Mouse (Mus musculus) forebrain, embryonic 14.5 days (tissue): Measurements from ENCODE around the gene Cacna1b. TPM values are rescaled to one million over a fixed set of nuclear protein-coding genes. Genes with fewer than 3 reads are reported as not detected.

ENCODE experiments used
- ATAC-seq: fragments of 200-750 bp; cut with Nextera tagmentation; 2 replicates; pipeline ENCODE4 v1.8.0; 2017; ENCODE audit warnings: mild to moderate bottlenecking, moderate library complexity
- DNase-seq: peaks from one replicate; pipeline ENCODE4 v3.0.0-alpha.2; 2015; ENCODE audit warnings: low spot score
- H3K27ac ChIP-seq: fragments of 300-500 bp; sonication (generic); 2 replicates; pipeline ENCODE4 v1.5.1; 2014; ENCODE audit warnings: low read depth, mild to moderate bottlenecking, control low read depth, low read length, moderate library complexity
- H3K27me3 ChIP-seq: fragments of 300-500 bp; sonication (generic); replicated peaks from 2 replicates; pipeline ENCODE4 v1.6.1; 2014; ENCODE audit warnings: low read length, control low read depth, mixed read lengths; ENCODE audit not compliant: control insufficient read depth, insufficient read depth
- H3K36me3 ChIP-seq: fragments of 300-500 bp; sonication (generic); 2 replicates; pipeline ENCODE4 v1.6.1; 2014; ENCODE audit warnings: low read length, control low read depth; ENCODE audit not compliant: control insufficient read depth, insufficient read depth
- H3K4me1 ChIP-seq: fragments of 300-500 bp; sonication (generic); 2 replicates; pipeline ENCODE4 v1.6.1; 2014; ENCODE audit warnings: antibody characterized with exemption, low read length, control low read depth; ENCODE audit not compliant: control insufficient read depth, insufficient read depth
- H3K4me2 ChIP-seq: fragments of 300-500 bp; sonication (generic); 2 replicates; pipeline ENCODE4 v1.6.1; 2014; ENCODE audit warnings: mild to moderate bottlenecking, control low read depth, low read length
- H3K4me3 ChIP-seq: fragments of 300-500 bp; sonication (generic); 2 replicates; pipeline ENCODE4 v1.5.1; 2014; ENCODE audit warnings: low read depth, low read length, control low read depth
- H3K9ac ChIP-seq: fragments of 300-500 bp; sonication (generic); 2 replicates; pipeline ENCODE4 v1.6.1; 2014; ENCODE audit warnings: mild to moderate bottlenecking, low read length, control low read depth, moderate library complexity
- H3K9me3 ChIP-seq: fragments of 300-500 bp; sonication (generic); replicated peaks from 2 replicates; pipeline ENCODE4 v1.6.1; 2016; ENCODE audit warnings: low read length, control low read depth, mixed read lengths; ENCODE audit not compliant: control insufficient read depth
- WGBS: fragments of 180-500 bp; shearing (Covaris S2); extraction: QIAGEN DNeasy Blood & Tissue Kit; methylation state at CpG from one replicate; pipeline ENCODE4 v1.1.7; 2014; 5-methylcytosine and 5-hydroxymethylcytosine counted together
- polyA plus RNA-seq: library from polyadenylated mRNA; unstranded; fragments of >200 nt; fragmentation: Nextera tagmentation; extraction: Ambion mirVana; gene quantifications from 2 replicates; pipeline ENCODE4 v1.2.1, GENCODE M21; 2014

The Cacna1b gene
- polyA plus RNA-seq, 1 experiment from 2014 or later = 3.6 TPM

DNA sequence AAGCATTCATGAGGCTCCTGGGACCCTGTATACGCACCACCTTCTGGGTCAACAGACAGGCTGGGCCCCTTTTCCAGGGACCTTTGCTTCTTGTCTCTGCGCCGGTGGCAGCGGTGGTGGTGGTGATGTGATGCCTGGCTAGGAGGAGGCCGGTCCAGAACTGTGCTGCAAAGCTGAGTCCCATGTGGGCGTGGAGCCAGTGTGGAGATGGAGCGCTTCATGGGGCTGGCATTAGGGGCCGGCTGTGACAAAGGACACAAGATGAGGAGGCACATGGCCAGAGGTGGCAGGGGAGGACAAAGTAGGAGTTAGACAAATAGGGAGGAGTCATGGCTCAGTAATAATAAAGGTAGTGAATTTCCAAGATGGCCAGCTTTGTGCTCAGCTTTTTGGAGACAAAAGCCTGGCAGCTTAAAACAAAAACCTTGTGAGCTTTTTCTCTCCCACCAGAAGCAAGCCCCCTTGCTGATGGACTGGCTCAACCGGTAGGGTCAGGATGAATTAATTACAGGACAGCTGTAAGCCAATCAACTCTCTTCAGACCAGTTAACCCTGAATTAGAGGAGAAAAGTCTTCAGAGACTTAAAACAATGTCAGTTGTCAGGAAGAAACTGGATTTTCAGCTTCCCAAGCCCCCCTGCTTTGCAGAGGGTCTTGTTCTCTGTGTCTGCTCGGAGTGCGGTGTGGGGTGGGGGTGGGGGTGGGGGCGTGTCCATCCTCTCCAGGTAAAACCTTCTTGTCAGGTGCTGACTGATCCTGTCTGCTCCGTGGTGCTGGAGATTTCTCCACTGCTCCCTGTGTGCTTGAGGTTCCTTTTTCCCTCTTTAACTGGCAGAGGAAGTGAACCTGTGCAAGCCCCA, 154.8 kb downstream of the Cacna1b start:
- H3K36me3 ChIP-seq = peaks cover 22% of the 10 kb centered on the region; the same call in 1 of the 2 replicates
- ATAC-seq (peak; percentile 58; the same call in 1 of the 2 replicates), DNase-seq (peak; percentile 28)
- no peak overlapping the region for H3K4me3 ChIP-seq
- no peaks in the 10 kb centered on the region for H3K9me3 ChIP-seq
- 18% methylated on average over 13 of the region's 13 CpGs for WGBS
- H3K27me3 ChIP-seq = 0 out of 2 replicates have a peak, but pooled peaks cover 2% of the 10 kb centered on the region
- H3K4me1 ChIP-seq = no peaks in the 10 kb centered on the region
- H3K27ac ChIP-seq = no peak overlapping the region
- no peak overlapping the region for H3K9ac ChIP-seq
- H3K4me2 ChIP-seq = no peak overlapping the region

DNA sequence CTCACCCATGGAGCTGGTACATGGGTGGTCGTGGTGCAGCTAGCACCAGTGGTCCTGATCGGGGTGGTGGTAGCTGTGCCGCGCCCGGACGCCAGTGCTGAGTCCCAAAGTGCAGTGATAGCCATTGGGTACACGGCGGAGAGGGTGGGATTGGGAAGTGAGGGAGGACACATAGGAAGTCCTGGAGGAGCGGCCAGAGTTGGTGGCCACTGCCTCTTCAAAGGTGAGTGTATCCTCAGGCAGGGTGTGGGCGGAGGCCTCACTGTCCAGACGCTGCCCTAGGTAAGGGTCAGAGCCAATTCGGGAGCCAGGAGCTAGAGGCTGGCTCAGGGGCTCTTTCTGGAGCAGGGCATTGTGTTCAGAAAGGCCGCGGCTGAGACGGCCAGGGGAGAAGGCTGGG, 156.4 kb downstream of the Cacna1b start:
- DNase-seq (no peak), ATAC-seq (no peak)
- no peak overlapping the region for H3K4me2 ChIP-seq
- H3K27ac ChIP-seq = no peak overlapping the region
- no peaks in the 10 kb centered on the region for H3K9me3 ChIP-seq
- H3K9ac ChIP-seq = no peak overlapping the region
- no peak overlapping the region for H3K4me3 ChIP-seq
- H3K36me3 ChIP-seq = peaks cover 19% of the 10 kb centered on the region; the same call in 1 of the 2 replicates
- WGBS = 84% methylated on average over 15 of the region's 15 CpGs
- no peaks in the 10 kb centered on the region for H3K4me1 ChIP-seq
- 0 out of 2 replicates have a peak, but pooled peaks cover 2% of the 10 kb centered on the region for H3K27me3 ChIP-seq

DNA sequence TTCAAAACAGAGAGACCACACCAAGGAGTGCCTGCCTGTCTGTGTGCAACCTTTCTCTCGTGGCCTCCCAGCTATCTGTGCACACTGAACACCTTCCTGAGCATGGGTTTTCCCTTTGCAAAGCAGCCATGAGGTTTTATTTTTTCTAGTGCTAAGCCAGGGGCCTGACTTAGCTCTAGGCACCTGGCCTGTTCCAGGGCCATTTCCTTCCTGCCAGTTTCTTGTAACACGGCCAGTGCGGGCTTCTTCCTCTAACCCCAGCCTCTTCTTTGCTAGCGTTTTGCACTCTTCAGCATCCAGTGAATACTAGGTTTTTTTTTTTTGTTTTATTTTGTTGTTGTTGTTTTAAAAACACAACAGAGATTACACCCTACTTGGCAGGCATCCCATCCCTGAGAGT, 157.9 kb downstream of the Cacna1b start:
- no peak overlapping the region for H3K9ac ChIP-seq
- 0 out of 2 replicates have a peak, but pooled peaks cover 2% of the 10 kb centered on the region for H3K27me3 ChIP-seq
- peaks cover 19% of the 10 kb centered on the region; the same call in 1 of the 2 replicates for H3K36me3 ChIP-seq
- no peak overlapping the region for H3K27ac ChIP-seq
- WGBS = 86% methylated on average over 4 of the region's 4 CpGs
- ATAC-seq (no peak), DNase-seq (no peak)
- H3K4me1 ChIP-seq = no peaks in the 10 kb centered on the region
- H3K4me3 ChIP-seq = no peak overlapping the region
- H3K9me3 ChIP-seq = no peaks in the 10 kb centered on the region
- H3K4me2 ChIP-seq = no peak overlapping the region

DNA sequence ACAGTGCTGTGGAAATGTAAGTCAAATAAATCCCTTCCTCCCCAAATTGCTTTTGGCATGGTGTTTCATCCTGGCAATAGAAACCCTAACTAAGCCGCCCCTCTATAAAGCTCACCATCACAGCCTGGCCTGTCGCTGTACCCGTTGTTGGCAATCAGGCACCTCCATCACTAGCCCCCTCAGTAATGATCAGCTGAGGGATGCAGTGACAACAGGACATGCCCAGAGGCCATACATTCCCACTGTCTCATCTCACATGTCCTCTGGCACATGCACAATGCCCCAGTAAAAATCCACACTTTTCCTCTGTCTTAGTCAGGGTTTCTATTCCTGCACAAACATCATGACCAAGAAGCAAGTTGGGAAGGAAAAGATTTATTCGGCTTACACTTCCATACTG, 173.5 kb downstream of the Cacna1b start:
- Histone ChIP-seq H3K9me3 (0 out of 2 replicates have a peak, but pooled peaks cover 3% of the 10 kb centered on the region), H3K36me3 (no peaks in the 10 kb centered on the region), H3K4me3 (no peak overlapping the region), H3K27me3 (no peaks in the 10 kb centered on the region), H3K9ac (no peak overlapping the region), H3K4me2 (no peak overlapping the region), H3K4me1 (no peaks in the 10 kb centered on the region), H3K27ac (no peak overlapping the region)
- ATAC-seq (no peak), DNase-seq (no peak)
- WGBS = 91% methylated on average over 4 of the region's 4 CpGs

DNA sequence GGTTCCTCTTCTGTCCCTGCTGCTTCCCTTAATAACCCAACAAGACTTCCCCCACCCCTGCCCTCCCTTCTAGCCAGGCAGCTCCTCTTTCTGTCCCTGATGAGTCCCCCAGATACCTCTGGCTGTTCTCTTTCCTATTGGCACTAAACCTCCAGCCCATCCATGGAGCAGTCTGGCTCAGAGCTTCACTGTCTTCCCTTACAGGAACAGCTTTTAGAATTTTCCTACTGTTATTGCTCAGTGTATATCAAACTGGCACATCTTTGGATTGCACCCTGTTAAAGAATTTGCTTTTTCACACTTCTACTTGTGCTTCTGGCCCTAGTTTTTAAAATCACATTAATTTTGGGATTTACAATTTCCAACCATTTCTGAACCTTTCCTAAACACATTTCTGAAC, 175.0 kb downstream of the Cacna1b start:
- no peak overlapping the region for H3K4me2 ChIP-seq
- H3K27me3 ChIP-seq = no peaks in the 10 kb centered on the region
- no peak for DNase-seq
- no peaks in the 10 kb centered on the region for H3K36me3 ChIP-seq
- H3K27ac ChIP-seq = no peak overlapping the region
- no peak overlapping the region for H3K4me3 ChIP-seq
- no peak for ATAC-seq
- no peak overlapping the region for H3K9ac ChIP-seq
- H3K4me1 ChIP-seq = no peaks in the 10 kb centered on the region
- 0 out of 2 replicates have a peak, but pooled peaks cover 3% of the 10 kb centered on the region for H3K9me3 ChIP-seq

DNA sequence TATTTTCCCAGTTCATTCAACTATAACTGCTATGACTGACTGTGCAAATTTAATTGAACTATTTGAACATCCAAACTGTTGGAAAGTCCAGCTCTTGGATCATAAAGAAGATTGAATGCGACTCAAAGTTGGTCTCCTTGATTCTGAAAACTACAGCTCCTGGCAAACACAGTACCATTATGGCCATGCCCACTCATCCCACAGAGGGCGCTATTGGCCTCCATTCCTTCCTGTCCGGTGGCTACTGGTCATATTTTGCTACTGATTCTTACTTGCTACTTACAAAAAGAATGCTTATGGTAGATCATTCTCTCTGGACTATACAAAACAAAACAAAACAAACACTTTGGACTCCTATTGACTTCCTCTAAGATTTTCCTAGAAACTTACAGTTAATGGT, 188.3 kb downstream of the Cacna1b start:
- H3K9ac ChIP-seq = no peak overlapping the region
- H3K4me2 ChIP-seq = no peak overlapping the region
- H3K36me3 ChIP-seq = no peaks in the 10 kb centered on the region
- peak; percentile 42 for DNase-seq
- H3K27me3 ChIP-seq = no peaks in the 10 kb centered on the region
- H3K9me3 ChIP-seq = no peaks in the 10 kb centered on the region
- H3K4me1 ChIP-seq = no peaks in the 10 kb centered on the region
- ATAC-seq = no peak
- H3K27ac ChIP-seq = no peak overlapping the region
- 19% methylated on average over 3 of the region's 3 CpGs for WGBS
- H3K4me3 ChIP-seq = no peak overlapping the region

DNA sequence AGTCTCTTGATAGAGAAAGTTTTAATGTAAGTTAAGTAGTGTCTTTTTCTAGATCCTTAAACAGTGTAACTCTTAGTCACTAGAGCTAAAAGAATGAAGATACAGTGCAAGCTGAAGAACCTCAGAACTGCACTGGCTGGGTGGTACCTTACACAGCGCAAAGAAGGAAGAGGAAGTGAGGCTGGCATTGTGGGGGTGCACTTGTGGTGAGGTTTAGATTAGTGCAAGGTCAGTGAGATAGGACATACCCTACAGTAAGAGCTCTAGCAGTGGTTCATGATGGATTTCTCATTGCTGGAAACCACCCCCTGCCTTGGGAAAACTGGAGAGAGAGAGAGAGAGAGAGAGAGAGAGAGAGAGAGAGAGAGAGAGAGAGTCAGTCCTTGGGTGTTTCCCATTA, 192.0 kb downstream of the Cacna1b start:
- Histone ChIP-seq H3K27ac (no peak overlapping the region), H3K9me3 (no peaks in the 10 kb centered on the region), H3K36me3 (no peaks in the 10 kb centered on the region), H3K4me1 (no peaks in the 10 kb centered on the region), H3K27me3 (no peaks in the 10 kb centered on the region), H3K4me2 (no peak overlapping the region), H3K4me3 (no peak overlapping the region), H3K9ac (no peak overlapping the region)
- DNase-seq = no peak
- WGBS = 93% methylated on average over 1 of the region's 1 CpGs
- ATAC-seq = no peak

DNA sequence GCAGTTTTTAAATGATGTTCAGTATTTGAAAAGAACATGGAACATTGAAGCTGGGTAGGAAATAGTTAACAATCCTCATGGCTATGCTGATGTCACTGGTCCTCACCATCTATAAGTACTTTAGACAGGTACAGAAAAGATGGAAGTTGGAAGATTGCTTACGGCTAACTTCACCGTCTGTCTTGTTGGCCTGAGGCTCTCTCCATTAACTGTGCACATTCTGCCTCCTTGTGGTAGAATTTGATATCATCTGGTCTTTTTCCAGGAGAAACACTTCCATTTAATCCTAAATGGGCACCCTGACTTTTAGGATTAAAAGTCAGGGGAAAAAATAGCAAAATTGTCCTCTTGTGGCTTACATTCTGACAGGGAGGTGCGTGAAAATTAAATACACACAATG, 194.4 kb downstream of the Cacna1b start:
- DNase-seq = peak; percentile 77
- ATAC-seq = 0 out of 2 replicates have a peak, but pooled peaks have one; percentile 37
- WGBS = 13% methylated on average over 3 of the region's 3 CpGs
- Histone ChIP-seq H3K4me3 (no peak overlapping the region), H3K27me3 (no peaks in the 10 kb centered on the region), H3K4me1 (no peaks in the 10 kb centered on the region), H3K27ac (no peak overlapping the region), H3K4me2 (no peak overlapping the region), H3K9ac (no peak overlapping the region), H3K36me3 (no peaks in the 10 kb centered on the region), H3K9me3 (no peaks in the 10 kb centered on the region)

DNA sequence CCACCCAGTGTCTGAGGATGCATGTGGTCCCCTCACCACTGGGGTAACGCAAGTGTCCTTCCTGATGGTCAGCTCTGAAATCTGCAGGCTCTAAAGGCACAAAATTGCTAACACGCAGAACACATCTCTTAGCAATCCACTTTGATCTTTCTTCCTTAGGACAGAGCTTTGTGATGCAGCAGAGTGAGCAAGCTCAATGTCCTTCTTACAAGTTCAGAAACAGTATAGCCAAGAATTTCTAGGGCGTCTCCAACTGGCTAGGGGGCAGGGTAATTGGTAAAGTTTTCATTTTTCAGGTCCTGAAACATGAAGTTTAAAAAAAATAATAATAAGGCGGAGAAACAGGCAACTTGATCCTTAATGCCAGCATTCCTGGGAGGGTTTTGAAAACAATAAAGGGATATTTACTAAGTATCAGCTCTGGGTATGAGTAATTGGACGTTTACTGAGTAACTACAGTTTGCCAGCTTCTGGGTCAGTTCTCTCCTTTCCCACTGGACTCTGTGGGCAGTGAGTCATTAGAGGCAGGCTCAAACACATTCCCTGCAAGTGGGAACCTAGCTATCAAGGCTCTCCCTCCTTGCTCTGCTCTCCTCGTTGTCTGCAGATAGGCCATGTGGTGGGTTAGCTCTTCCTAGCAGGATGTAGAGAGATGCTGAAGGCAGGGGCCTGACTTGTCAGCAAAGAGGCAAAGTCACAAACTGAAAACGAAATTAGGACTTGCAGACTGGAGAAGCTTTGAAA, 200.2 kb downstream of the Cacna1b start:
- 72% methylated on average over 7 of the region's 7 CpGs for WGBS
- H3K27me3 ChIP-seq = no peaks in the 10 kb centered on the region
- H3K4me1 ChIP-seq = no peaks in the 10 kb centered on the region
- H3K4me2 ChIP-seq = no peak overlapping the region
- DNase-seq (no peak), ATAC-seq (no peak)
- no peak overlapping the region for H3K27ac ChIP-seq
- H3K4me3 ChIP-seq = no peak overlapping the region
- no peaks in the 10 kb centered on the region for H3K36me3 ChIP-seq
- H3K9ac ChIP-seq = no peak overlapping the region
- H3K9me3 ChIP-seq = no peaks in the 10 kb centered on the region
